Mouse (Mus musculus) megakaryocyte, embryonic 14.5 days (primary cell): Measurements from ENCODE around the gene Babam2.

Source experiments
- FLI1 ChIP-seq: IDR thresholded peaks from 2 replicates; pipeline ENCODE4 v1.6.1; 2012; ENCODE audit warnings: low read length, inconsistent platforms, mixed read lengths
- GATA1 ChIP-seq: IDR thresholded peaks from 3 replicates; pipeline ENCODE4 v1.6.1; 2012; ENCODE audit warnings: mixed read lengths, low read length, inconsistent platforms, borderline replicate concordance

DNA sequence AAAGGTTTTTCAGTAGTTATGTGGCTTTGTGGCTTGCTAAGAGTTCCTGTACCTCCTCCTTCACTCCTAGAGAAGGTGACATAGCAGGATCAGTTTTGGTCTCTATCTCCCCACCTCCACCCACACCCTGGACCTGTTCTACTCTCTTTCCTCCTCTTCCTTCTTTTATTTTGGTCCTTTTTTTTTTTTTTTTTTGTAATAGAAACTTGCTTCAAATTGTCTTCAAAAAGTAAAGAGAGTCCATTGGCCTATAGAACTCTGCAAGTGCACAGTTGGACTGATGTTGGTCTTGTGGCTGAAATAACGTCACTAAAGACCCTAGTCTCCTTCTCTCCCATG is 114.1 kb downstream of the Babam2 start:
- TF ChIP-seq GATA1 (no peak), FLI1 (no peak)
